27 mouse cellular contexts compared by ENCODE assay signal in the genomic region with DNA sequence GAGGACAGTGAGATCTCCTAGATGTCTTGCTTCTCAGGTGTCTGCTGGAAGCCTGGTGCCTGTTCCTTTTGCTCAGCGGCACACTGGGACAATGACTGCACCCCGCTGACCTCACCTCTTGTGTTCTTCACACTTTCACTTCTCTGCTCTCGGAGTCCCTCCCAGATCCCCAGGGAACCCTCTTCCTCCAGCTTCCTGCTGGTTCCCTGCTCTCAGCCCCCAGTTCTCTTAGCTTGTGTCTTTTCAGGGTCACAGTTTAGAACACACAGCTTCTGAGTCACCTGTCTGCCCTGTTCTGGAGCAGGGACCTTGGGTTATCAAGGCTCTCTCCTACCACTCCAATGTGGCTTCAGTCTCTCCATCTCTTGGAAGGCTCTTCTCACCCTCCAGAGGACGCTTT. TPM values are rescaled to one million over a fixed set of nuclear protein-coding genes. Genes with fewer than 3 reads are reported as not detected.
DNase-seq lines count a peak whose midpoint lies in the region; ATAC-seq lines count a peak whose summit lies in the region.
"Had no signal": no experiment of that assay in that cellular context is flagged by ENCODE, and none has a peak within 500 bp of the region (broad histone marks: within the 10 kb centered on the region; RNA-seq: fewer than 3 reads in every experiment).

No protein-coding gene starts in this region.

- H3K27me3 ChIP-seq in heart, embryonic 13.5 days (replicated peaks) = no peaks in the 10 kb centered on the region; the same call in 1 of the 2 replicates
- H3K27me3 ChIP-seq: embryonic facial prominence, embryonic 15.5 days had no signal

- peak; percentile 62 to 77 for DNase-seq in adrenal gland, adult (ENCODE audit: inconsistent age in 2 of 2, low spot score in 1 of 2)
- no peak for DNase-seq in adrenal gland, postnatal 10 days
- DNase-seq in heart, postnatal 10 days = no peak
- DNase-seq in A20 (ENCODE audit: low read depth, low spot score) (peak; percentile 9), R1 (ENCODE audit: low read depth, low spot score) (peak; percentile 85)
- no peak for DNase-seq in frontal cortex, postnatal 14 days (ENCODE audit: low spot score in 2 of 2)
- DNase-seq in urinary bladder, postnatal 10 days (ENCODE audit: low spot score) = no peak
- DNase-seq: adrenal gland, postnatal 14 days; cerebellum, adult 18-20 months; cerebellum, adult 9-11 months; cerebellum, postnatal 36 days; gastrocnemius, postnatal 36 days; heart, adult 18-20 months; kidney, adult 2 months had no signal

- no peaks in the 10 kb centered on the region for H3K9me3 ChIP-seq in heart, embryonic 13.5 days
- H3K9me3 ChIP-seq: embryonic facial prominence, embryonic 15.5 days; forebrain, embryonic 10.5 days; G1E; hindbrain, embryonic 15.5 days had no signal

- H3K4me1 ChIP-seq in heart, embryonic 13.5 days = peaks cover 58% of the 10 kb centered on the region
- H3K4me1 ChIP-seq: hindbrain, embryonic 15.5 days had no signal

- intact Hi-C loops in heart, postnatal 10 days (cut with DNase I) = no loop called here

- H3K27ac ChIP-seq in heart, embryonic 13.5 days (replicated peaks) = no peak overlapping the region
- H3K27ac ChIP-seq: embryonic facial prominence, embryonic 15.5 days; forebrain, embryonic 10.5 days; hindbrain, embryonic 15.5 days had no signal

- ATAC-seq in heart, embryonic 13.5 days (ENCODE audit: extremely low read depth, insufficient number of reproducible peaks, low FRiP score, low TSS enrichment) = no peak
- ATAC-seq: activated CD4-positive, CD25-positive, alpha-beta regulatory T cell, adult 4 months; forebrain, embryonic 14.5 days; intestine, embryonic 16.5 days had no signal

- no peak overlapping the region for H3K4me2 ChIP-seq in heart, embryonic 13.5 days
- H3K4me2 ChIP-seq: embryonic facial prominence, embryonic 15.5 days; heart, embryonic 11.5 days; hindbrain, embryonic 15.5 days had no signal

- H3K4me3 ChIP-seq in heart, embryonic 13.5 days = no peak overlapping the region
- H3K4me3 ChIP-seq: embryonic facial prominence, embryonic 15.5 days; erythroblast, embryonic 14.5 days; forebrain, embryonic 10.5 days; hindbrain, embryonic 15.5 days had no signal

- H3K36me3 ChIP-seq in heart, embryonic 13.5 days = no peaks in the 10 kb centered on the region
- H3K36me3 ChIP-seq: embryonic facial prominence, embryonic 15.5 days; forebrain, embryonic 10.5 days; G1E; hindbrain, embryonic 15.5 days had no signal

- 0 out of 2 replicates have a peak overlapping the region, but pooled peaks have one; percentile 24 for H3K9ac ChIP-seq in heart, embryonic 13.5 days
- H3K9ac ChIP-seq: embryonic facial prominence, embryonic 15.5 days; hindbrain, embryonic 15.5 days had no signal

- WGBS in heart, embryonic 13.5 days = 29% methylated on average over 4 of the region's 4 CpGs

RNA-seq across cellular contexts. Expression of a gene that starts 7.6 kb away (rescaled TPM):
- total RNA-seq in adrenal gland, postnatal 10 days (2021) = 10 to 100 TPM; 22.4 to 26.2 TPM
- polyA plus RNA-seq in heart, embryonic 13.5 days (2015; fragmentation: Nextera tagmentation; extraction: Ambion mirVana) = 10.2 and 12.2 TPM in 2 replicates
- 10 to 100 TPM; 14.3 to 14.6 TPM for total RNA-seq in heart, postnatal 10 days (2021)
- polyA plus RNA-seq: G1E had no signal

RNA-seq across cellular contexts. Expression of a gene that starts 35.7 kb away (rescaled TPM):
- total RNA-seq in adrenal gland, postnatal 10 days (2021) = under 1 TPM in 1 of 2 experiments, not detected in 1; 0.60 TPM
- polyA plus RNA-seq in heart, embryonic 13.5 days (2015; fragmentation: Nextera tagmentation; extraction: Ambion mirVana) = 0.17 TPM in 1 of 2 replicates, not detected in the other
- not detected for total RNA-seq in heart, postnatal 10 days (2021)
- total RNA-seq: adrenal gland, postnatal 14 days; gastrocnemius, adult 8-10 months; gastrocnemius, postnatal 36 days; heart, adult 18-20 months; hematopoietic stem cell, adult 5-6 weeks had no signal
- polyA plus RNA-seq: activated CD4-positive, CD25-positive, alpha-beta regulatory T cell, adult 4 months; erythroblast, embryonic 14.5 days; forebrain, embryonic 14.5 days; G1E; heart, postnatal 0 days had no signal

RNA-seq across cellular contexts. Expression of a gene that starts 43.0 kb away (rescaled TPM):
- total RNA-seq in adrenal gland, postnatal 10 days (2021) = 100 to 1,000 TPM; 144 to 199 TPM
- polyA plus RNA-seq in heart, embryonic 13.5 days (2015; fragmentation: Nextera tagmentation; extraction: Ambion mirVana) = 77.9 and 81.1 TPM in 2 replicates
- 100 to 1,000 TPM; 261 to 278 TPM for total RNA-seq in heart, postnatal 10 days (2021)

Comparison
In these comparisons a context has a peak if more than half of its experiments do, and no peak if none do; other contexts are left out.
1. DNase-seq: peak in adrenal gland, adult (2 of 2), A20 (single experiment) and R1 (single experiment); none in adrenal gland, postnatal 10 days (single experiment), heart, postnatal 10 days (0 of 2), frontal cortex, postnatal 14 days (0 of 2) and urinary bladder, postnatal 10 days (single experiment).